Mouse (Mus musculus) small intestine, adult 2 months (tissue): ENCODE data around the gene Prtn3. TPM values are rescaled to one million over a fixed set of nuclear protein-coding genes. Genes with fewer than 3 reads are reported as not detected.

Experiments
- H3K27ac ChIP-seq: fragments of 200-500 bp; 2 replicates; pipeline ENCODE4 v1.5.1; 2012; ENCODE audit warnings: low read depth, low read length, control low read depth, inconsistent platforms; ENCODE audit not compliant: insufficient read depth
- H3K27me3 ChIP-seq: fragments of 200-500 bp; 2 replicates; pipeline ENCODE4 v1.6.1; 2012; ENCODE audit warnings: mild to moderate bottlenecking, moderate library complexity, low read length, inconsistent platforms; ENCODE audit not compliant: control insufficient read depth, insufficient read depth
- H3K36me3 ChIP-seq: fragments of 200-500 bp; 2 replicates; pipeline ENCODE4 v1.6.1; 2012; ENCODE audit warnings: mild to moderate bottlenecking, low read length, control low read depth, inconsistent platforms; ENCODE audit not compliant: control insufficient read depth, insufficient read depth
- H3K4me1 ChIP-seq: fragments of 200-500 bp; 2 replicates; pipeline ENCODE4 v1.6.1; 2012; ENCODE audit warnings: low read length, inconsistent platforms, mixed read lengths; ENCODE audit not compliant: control insufficient read depth, insufficient read depth, insufficient read length
- H3K4me3 ChIP-seq: fragments of 200-500 bp; 2 replicates; pipeline ENCODE4 v1.5.1; 2012; ENCODE audit warnings: low read depth, mild to moderate bottlenecking, control low read depth, inconsistent platforms, low read length, moderate library complexity
- CTCF ChIP-seq: fragments of 200-500 bp; IDR thresholded peaks from 2 replicates; pipeline ENCODE4 v1.5.1; 2012; ENCODE audit warnings: low read depth, mild to moderate bottlenecking, control low read depth, inconsistent platforms, low read length, moderate library complexity, mixed read lengths; ENCODE audit not compliant: insufficient replicate concordance, insufficient read length; ENCODE audit errors: extremely low read depth
- POLR2A ChIP-seq: fragments of 200-500 bp; IDR thresholded peaks from 2 replicates; pipeline ENCODE4 v1.6.1; 2012; ENCODE audit warnings: low read depth, mild to moderate bottlenecking, control low read depth, inconsistent platforms, low read length, moderate library complexity
- WGBS: fragments of 180-500 bp; shearing (Covaris S2); methylation state at CpG from one replicate; pipeline ENCODE4 v1.1.7; 2018; 5-methylcytosine and 5-hydroxymethylcytosine counted together
- polyA plus RNA-seq: library from polyadenylated mRNA; depleted of rRNA; stranded (reverse); fragments of >200 nt; gene quantifications from 2 replicates; pipeline ENCODE4 v1.2.3, GENCODE M21; 2012

Prtn3 gene
- polyA plus RNA-seq, 1 experiment: 2.1 TPM

- H3K4me1 ChIP-seq: peaks cover 34% of the 10 kb centered on the region
- H3K27ac ChIP-seq: peak overlapping the region; percentile 99
- no peak; the same call in 1 of the 2 replicates for TF ChIP-seq POLR2A
- no peak for TF ChIP-seq CTCF
- no peaks in the 10 kb centered on the region for H3K27me3 ChIP-seq
- 21% methylated on average over 9 of the region's 9 CpGs for WGBS
- 0 out of 2 replicates have a peak overlapping the region, but pooled peaks have one; percentile 65 for H3K4me3 ChIP-seq
- peaks cover 10% of the 10 kb centered on the region for H3K36me3 ChIP-seq
Observed at GRCm38 (mm10) chr10:79852107-79852789, 22.0 kb upstream of the Prtn3 start.

- WGBS: 12% methylated on average over 8 of the region's 8 CpGs
- H3K27ac ChIP-seq: peak overlapping the region; percentile 99
- H3K4me1 ChIP-seq: peaks cover 39% of the 10 kb centered on the region
- peaks cover 15% of the 10 kb centered on the region for H3K36me3 ChIP-seq
- peak overlapping the region; percentile 65 for H3K4me3 ChIP-seq
- TF ChIP-seq POLR2A (no peak), CTCF (no peak)
- H3K27me3 ChIP-seq: no peaks in the 10 kb centered on the region
Observed at GRCm38 (mm10) chr10:79852827-79853226, 21.4 kb upstream of the Prtn3 start.

DNA sequence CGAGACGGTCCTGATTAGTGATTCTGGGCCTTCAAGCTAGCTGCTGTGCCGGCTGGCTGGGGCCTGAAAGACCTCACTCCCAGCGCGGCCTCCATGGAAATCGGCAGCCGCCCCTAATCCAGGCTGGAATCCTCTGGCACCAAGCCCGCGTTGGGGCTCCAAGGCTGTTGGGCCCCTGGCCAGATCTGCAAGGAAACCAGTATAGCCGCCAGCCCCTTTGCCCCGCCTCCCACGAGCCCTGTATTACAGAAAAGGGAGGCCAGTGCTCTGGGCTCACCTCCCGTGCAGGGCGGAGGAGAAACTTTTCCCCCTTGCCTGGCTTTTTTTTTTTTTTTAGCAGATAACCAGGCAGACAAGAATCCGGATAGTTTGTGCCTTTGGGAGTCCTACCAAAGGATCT is 20.9 kb upstream of the Prtn3 start:
- under 1% methylated on average over 15 of the region's 15 CpGs for WGBS
- no peaks in the 10 kb centered on the region for H3K27me3 ChIP-seq
- TF ChIP-seq POLR2A (no peak; the same call in 1 of the 2 replicates), CTCF (no peak)
- peaks cover 21% of the 10 kb centered on the region for H3K36me3 ChIP-seq
- H3K4me1 ChIP-seq: peaks cover 44% of the 10 kb centered on the region
- H3K4me3 ChIP-seq: peak overlapping the region; percentile 65
- H3K27ac ChIP-seq: peak overlapping the region; percentile 99

DNA sequence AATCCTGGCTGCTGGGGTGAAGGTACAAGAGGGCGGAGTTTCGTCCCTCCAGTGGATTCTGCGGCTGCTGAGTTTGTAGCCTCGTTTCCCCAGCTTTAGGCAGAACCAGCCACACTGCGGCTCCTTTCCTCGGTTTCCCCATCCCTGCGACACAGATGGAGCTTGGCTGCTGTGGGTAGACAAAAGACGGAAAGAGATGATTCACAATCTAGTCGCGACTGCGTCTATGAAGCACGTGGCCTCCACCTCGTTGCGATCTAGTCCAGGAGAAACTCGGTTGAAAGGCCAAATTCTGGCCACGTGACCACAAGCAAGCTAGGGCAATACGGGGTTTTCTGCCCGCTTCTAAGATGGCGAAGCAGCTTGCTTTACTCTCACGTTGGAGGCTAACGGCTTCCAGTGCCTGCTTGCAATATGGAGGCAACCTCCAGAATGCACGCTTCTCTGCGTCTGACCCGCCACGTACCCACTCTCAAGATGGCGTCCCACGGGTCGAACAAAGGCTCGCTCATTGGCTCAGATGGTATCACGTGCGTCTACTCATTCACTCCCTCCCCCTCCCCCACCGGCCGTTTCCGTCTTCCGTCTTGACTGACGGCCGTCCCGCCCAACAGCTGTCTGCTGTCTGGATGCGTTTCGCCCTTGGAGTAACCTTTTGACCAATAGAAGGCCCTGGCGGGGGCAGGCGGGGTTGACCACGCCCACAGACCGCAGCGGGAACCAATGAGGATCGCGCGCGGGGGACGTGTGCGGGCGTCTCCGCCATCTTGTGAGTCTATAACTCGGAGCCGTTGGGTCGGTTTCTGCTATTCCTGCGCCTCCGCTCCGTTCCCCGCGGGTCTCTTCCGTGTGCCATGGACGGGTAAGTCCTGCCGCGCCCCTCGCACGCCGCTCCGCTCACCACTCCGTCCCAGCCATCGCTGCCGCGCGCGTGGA is 20.1 kb upstream of the Prtn3 start, which contains the start of gene Ptbp1:
TSS of gene Ptbp1 (plus strand) at position 568 of the 936 bp plus-strand sequence.
- Histone ChIP-seq H3K27me3 (no peaks in the 10 kb centered on the region), H3K36me3 (peaks cover 27% of the 10 kb centered on the region), H3K27ac (peak within 1 kb of the TSS; percentile 99), H3K4me3 (peak within 1 kb of the TSS; percentile 84), H3K4me1 (peaks cover 50% of the 10 kb centered on the region)
- TF ChIP-seq CTCF: no peak
- TF ChIP-seq POLR2A: peak; percentile 95
- under 1% methylated on average over 75 of the region's 75 CpGs for WGBS

DNA sequence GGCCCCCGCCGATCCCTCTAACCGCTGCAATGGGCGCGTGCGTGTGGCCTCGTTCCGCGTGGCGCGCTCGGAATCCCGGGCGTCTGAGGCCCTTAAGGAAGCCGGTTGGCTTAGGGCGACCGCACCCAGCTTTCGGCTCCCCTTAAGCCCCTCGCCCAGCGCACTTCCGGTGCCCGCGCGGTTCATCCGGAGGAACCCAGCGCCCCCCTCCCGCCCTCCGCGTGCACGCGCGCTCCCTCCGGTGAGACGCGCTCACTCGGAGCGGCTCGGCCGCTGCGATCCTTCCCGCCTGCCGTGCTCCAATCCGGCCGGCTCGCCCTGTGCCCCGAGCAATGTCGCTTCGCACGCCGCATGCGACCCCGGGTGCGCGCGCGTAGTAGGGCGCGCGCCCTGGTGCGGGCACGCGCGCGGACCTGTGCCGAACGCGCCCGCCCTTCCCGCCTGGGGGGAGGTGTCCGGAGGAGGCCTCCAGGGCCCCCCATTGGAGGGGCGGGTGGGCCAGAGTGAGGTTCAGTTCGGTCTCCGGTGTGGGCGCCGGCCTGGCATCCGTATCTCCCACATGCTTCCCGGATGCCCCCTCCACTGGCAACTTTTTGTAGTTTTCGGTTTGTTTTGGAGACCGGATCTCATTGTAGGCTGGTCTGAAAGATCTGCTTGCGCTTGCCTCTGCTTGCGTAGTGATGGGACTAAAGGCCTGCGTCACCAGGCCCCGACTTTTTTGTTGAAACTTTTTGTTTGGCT is 19.3 kb upstream of the Prtn3 start:
- Histone ChIP-seq H3K4me3 (peak overlapping the region; percentile 84), H3K36me3 (peaks cover 35% of the 10 kb centered on the region), H3K27me3 (no peaks in the 10 kb centered on the region), H3K4me1 (peaks cover 55% of the 10 kb centered on the region), H3K27ac (peak overlapping the region; percentile 98)
- under 1% methylated on average over 82 of the region's 83 CpGs for WGBS
- TF ChIP-seq POLR2A: no peak
- no peak for TF ChIP-seq CTCF

GRCm38 (mm10) chr10:79855558-79856184 is 18.6 kb upstream of the Prtn3 start:
- Histone ChIP-seq H3K27me3 (no peaks in the 10 kb centered on the region), H3K27ac (peak overlapping the region; percentile 98), H3K4me1 (peaks cover 51% of the 10 kb centered on the region), H3K4me3 (peak overlapping the region; percentile 84), H3K36me3 (peaks cover 42% of the 10 kb centered on the region)
- WGBS: under 1% methylated on average over 10 of the region's 10 CpGs
- TF ChIP-seq POLR2A: peak; percentile 70; the same call in 1 of the 2 replicates
- TF ChIP-seq CTCF: no peak
